Mouse (Mus musculus) bone marrow, adult 2 months (tissue): Measurements from ENCODE around the gene Cacna1d. TPM values are rescaled to one million over a fixed set of nuclear protein-coding genes. Genes with fewer than 3 reads are reported as not detected.

ENCODE experiments used
- H3K27ac ChIP-seq: fragments of 200-500 bp; 2 replicates; pipeline ENCODE4 v1.5.1; 2012; ENCODE audit warnings: low read depth, mild to moderate bottlenecking, control low read depth, inconsistent platforms, low read length; ENCODE audit not compliant: control insufficient read depth, poor library complexity, insufficient read depth
- H3K4me1 ChIP-seq: fragments of 200-500 bp; 2 replicates; pipeline ENCODE4 v1.6.1; 2011; ENCODE audit warnings: low read length; ENCODE audit not compliant: control insufficient read depth, insufficient read depth
- H3K4me3 ChIP-seq: fragments of 200-500 bp; replicated peaks from 2 replicates; pipeline ENCODE3; 2011; ENCODE audit warnings: mild to moderate bottlenecking, low read depth, low read length, control low read depth; ENCODE audit not compliant: control insufficient read depth
- CTCF ChIP-seq: fragments of 200-500 bp; IDR thresholded peaks from 2 replicates; pipeline ENCODE4 v1.5.1; 2011; ENCODE audit warnings: low read length, control low read depth; ENCODE audit not compliant: control insufficient read depth, insufficient read depth
- POLR2A ChIP-seq: fragments of 200-500 bp; IDR thresholded peaks from 2 replicates; pipeline ENCODE4 v1.6.1; 2011; ENCODE audit warnings: low read depth, mild to moderate bottlenecking, control low read depth, low read length, borderline replicate concordance; ENCODE audit not compliant: control insufficient read depth
- WGBS: fragments of 180-500 bp; shearing (Covaris S2); methylation state at CpG from one replicate; pipeline ENCODE4 v1.1.7; 2018; 5-methylcytosine and 5-hydroxymethylcytosine counted together
- polyA plus RNA-seq: library from polyadenylated mRNA; stranded (reverse); fragments of >200 nt; gene quantifications from 2 replicates; pipeline ENCODE4 v1.2.4, GENCODE M21; 2011; ENCODE audit warnings: low replicate concordance; ENCODE audit not compliant: missing spikeins, insufficient read depth, insufficient read length

Gene Cacna1d
- polyA plus RNA-seq, 1 experiment = 1.7 TPM

- H3K4me1 ChIP-seq = peaks cover 6% of the 10 kb centered on the region; the same call in 1 of the 2 replicates
- no peak overlapping the region for H3K4me3 ChIP-seq
- no peak for TF ChIP-seq CTCF
- no peak for TF ChIP-seq POLR2A
- H3K27ac ChIP-seq = no peak overlapping the region
- 82% methylated on average over 6 of the region's 6 CpGs for WGBS
These were observed 472.4 kb downstream of the Cacna1d start for GRCm38 (mm10) chr14:30018846-30019245.

- TF ChIP-seq CTCF (no peak), POLR2A (no peak)
- no peak overlapping the region for H3K27ac ChIP-seq
- peaks cover 6% of the 10 kb centered on the region; the same call in 1 of the 2 replicates for H3K4me1 ChIP-seq
- no peak overlapping the region for H3K4me3 ChIP-seq
- WGBS = 92% methylated on average over 4 of the region's 4 CpGs
These were observed 472.8 kb downstream of the Cacna1d start for GRCm38 (mm10) chr14:30018463-30018801.

GRCm38 (mm10) chr14:30017794-30018462, 473.3 kb downstream of the Cacna1d start:
- Histone ChIP-seq H3K27ac (no peak overlapping the region), H3K4me1 (peaks cover 6% of the 10 kb centered on the region; the same call in 1 of the 2 replicates), H3K4me3 (no peak overlapping the region)
- WGBS = 78% methylated on average over 8 of the region's 8 CpGs
- TF ChIP-seq CTCF = no peak
- no peak for TF ChIP-seq POLR2A

GRCm38 (mm10) chr14:30016666-30017065, 474.6 kb downstream of the Cacna1d start:
- Histone ChIP-seq H3K4me1 (peaks cover 4% of the 10 kb centered on the region; the same call in 1 of the 2 replicates), H3K27ac (no peak overlapping the region), H3K4me3 (no peak overlapping the region)
- no peak for TF ChIP-seq POLR2A
- TF ChIP-seq CTCF = no peak
- WGBS = 43% methylated on average over 5 of the region's 5 CpGs

GRCm38 (mm10) chr14:30015008-30015407, 476.2 kb downstream of the Cacna1d start:
- Histone ChIP-seq H3K4me1 (peaks cover 3% of the 10 kb centered on the region; the same call in 1 of the 2 replicates), H3K4me3 (no peak overlapping the region), H3K27ac (peak overlapping the region; percentile 27; the same call in 1 of the 2 replicates)
- WGBS = 44% methylated on average over 1 of the region's 1 CpGs
- no peak for TF ChIP-seq POLR2A
- no peak for TF ChIP-seq CTCF

- TF ChIP-seq CTCF (no peak), POLR2A (no peak)
- Histone ChIP-seq H3K4me3 (no peak overlapping the region), H3K27ac (peak overlapping the region; percentile 27; the same call in 1 of the 2 replicates), H3K4me1 (peaks cover 2% of the 10 kb centered on the region; the same call in 1 of the 2 replicates)
- WGBS = 9% methylated on average over 10 of the region's 10 CpGs
These were observed 476.8 kb downstream of the Cacna1d start for GRCm38 (mm10) chr14:30014487-30014886.

GRCm38 (mm10) chr14:30011886-30012560, 479.2 kb downstream of the Cacna1d start:
- TF ChIP-seq CTCF (no peak), POLR2A (no peak)
- H3K4me3 ChIP-seq = no peak overlapping the region
- WGBS = 73% methylated on average over 10 of the region's 10 CpGs
- H3K4me1 ChIP-seq = peaks cover 2% of the 10 kb centered on the region; the same call in 1 of the 2 replicates
- no peak overlapping the region for H3K27ac ChIP-seq

- WGBS = 41% methylated on average over 10 of the region's 10 CpGs
- no peak overlapping the region for H3K4me3 ChIP-seq
- H3K4me1 ChIP-seq = peaks cover 2% of the 10 kb centered on the region; the same call in 1 of the 2 replicates
- TF ChIP-seq POLR2A = no peak
- no peak for TF ChIP-seq CTCF
- H3K27ac ChIP-seq = no peak overlapping the region; the same call in 1 of the 2 replicates
These were observed 481.2 kb downstream of the Cacna1d start for GRCm38 (mm10) chr14:30009864-30010560.
